Mouse (Mus musculus): Measurements from ENCODE around the gene Comp. TPM values are rescaled to one million over a fixed set of nuclear protein-coding genes. Genes with fewer than 3 reads are reported as not detected.

The Comp gene
- total RNA-seq, 2 experiments from 2014 or later: not detected

GRCm38 (mm10) chr8:70352000-70352384 is 21.4 kb upstream of the Comp start:
- ATAC-seq (replicated peaks; ENCODE audit: poor library complexity): no peak

- ATAC-seq (replicated peaks; ENCODE audit: poor library complexity): no peak
Observed at GRCm38 (mm10) chr8:70352657-70353151, 20.7 kb upstream of the Comp start.

GRCm38 (mm10) chr8:70353194-70353817 is 20.1 kb upstream of the Comp start, which contains the start of gene Upf1:
TSS of gene Upf1 (minus strand) at chr8:70353278.
- peak; percentile 75 for ATAC-seq (replicated peaks; ENCODE audit: poor library complexity)

DNA sequence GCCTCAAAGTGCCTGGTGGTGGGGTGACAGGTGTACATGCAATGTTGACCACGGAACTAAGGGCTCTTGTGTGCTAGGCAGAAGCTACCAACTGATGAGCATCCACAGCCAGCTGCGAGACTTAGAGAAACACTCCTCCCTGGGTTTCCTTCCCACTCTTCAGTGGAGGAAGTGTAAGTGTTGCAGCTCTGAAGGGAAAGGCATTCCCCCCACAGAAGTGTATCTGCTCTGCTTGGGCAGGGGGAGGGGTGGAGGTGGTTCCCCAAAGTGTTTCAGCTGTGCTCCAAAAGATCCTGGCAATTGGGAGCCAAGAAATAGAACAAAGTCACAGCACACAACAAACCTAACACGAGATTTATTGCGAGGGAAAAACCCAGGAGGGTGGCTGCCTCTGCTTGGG is 19.4 kb upstream of the Comp start:
- ATAC-seq (replicated peaks; ENCODE audit: poor library complexity): peak; percentile 42

GRCm38 (mm10) chr8:70356111-70356510 is 17.2 kb upstream of the Comp start:
- peak; percentile 36 for ATAC-seq (replicated peaks; ENCODE audit: poor library complexity)

DNA sequence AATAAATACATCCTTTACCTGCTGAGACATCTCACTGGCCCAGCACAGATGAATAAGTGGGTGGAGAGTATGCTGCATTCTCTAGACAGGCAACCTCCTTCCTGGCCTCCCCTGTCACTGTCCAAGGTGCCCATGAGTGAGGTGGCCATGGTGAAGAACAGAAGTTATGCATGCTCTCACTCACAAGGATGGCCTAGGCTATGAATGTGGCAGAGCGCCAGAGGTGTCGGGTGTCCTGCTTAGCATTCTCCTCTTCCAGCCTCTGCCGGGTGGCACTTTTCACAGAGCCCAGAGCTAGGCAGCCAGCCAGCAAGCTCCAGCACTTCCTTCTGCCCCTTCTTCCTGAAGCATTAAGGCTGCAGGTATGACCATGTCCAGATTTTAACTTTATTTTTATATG is 13.9 kb upstream of the Comp start:
- ATAC-seq (replicated peaks; ENCODE audit: poor library complexity): no peak

- peak; percentile 82 for ATAC-seq (replicated peaks; ENCODE audit: poor library complexity)
Observed at GRCm38 (mm10) chr8:70360769-70361168, 12.6 kb upstream of the Comp start.

- ATAC-seq (replicated peaks; ENCODE audit: poor library complexity): no peak
Observed at GRCm38 (mm10) chr8:70361484-70362032, 11.8 kb upstream of the Comp start.

DNA sequence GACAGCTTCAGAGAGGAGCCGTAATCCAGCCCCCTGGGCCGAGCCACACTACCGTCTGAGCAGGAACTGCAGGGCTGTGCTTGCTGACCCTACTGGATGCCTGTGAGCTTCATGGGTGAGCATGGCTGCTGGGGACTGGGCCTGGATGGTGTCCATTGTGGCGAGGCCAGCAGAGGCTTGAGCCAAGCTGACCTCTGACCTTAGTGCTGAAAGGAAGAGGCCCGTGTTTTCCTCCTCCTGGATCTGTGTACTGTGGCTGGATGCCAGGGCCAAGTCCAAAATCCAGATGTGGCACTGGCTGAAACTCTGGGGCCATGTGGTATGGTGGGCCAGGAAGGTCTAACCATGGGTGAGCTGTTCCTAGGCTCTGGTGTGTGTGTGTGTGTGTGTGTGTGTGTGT is 9.3 kb upstream of the Comp start:
- ATAC-seq (replicated peaks; ENCODE audit: poor library complexity): no peak

- no peak for ATAC-seq (replicated peaks; ENCODE audit: poor library complexity)
Observed at GRCm38 (mm10) chr8:70366588-70366987, 6.8 kb upstream of the Comp start.

DNA sequence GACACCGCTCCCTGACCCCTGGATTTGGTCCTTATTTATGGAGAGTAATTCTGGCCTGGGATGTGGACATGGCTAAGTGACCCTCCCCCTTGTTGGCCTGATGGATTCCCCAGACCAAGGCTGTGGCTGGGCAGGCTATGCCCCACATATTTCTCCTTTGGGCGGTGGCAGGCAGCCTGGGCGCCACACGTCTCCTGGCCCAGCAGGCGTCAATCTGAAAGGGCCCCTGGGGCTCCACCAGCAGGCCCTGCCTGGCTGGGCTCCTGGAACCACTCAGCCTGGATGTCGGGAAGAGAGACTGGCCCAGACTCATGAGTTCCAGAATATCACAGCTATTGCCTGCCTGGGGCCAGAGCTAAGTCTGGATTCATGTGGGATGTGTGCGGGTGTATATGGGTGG is 2.9 kb upstream of the Comp start:
- ATAC-seq (replicated peaks; ENCODE audit: poor library complexity): no peak

- ATAC-seq (replicated peaks; ENCODE audit: poor library complexity): no peak
Observed at GRCm38 (mm10) chr8:70371951-70372350, 1.4 kb upstream of the Comp start.

DNA sequence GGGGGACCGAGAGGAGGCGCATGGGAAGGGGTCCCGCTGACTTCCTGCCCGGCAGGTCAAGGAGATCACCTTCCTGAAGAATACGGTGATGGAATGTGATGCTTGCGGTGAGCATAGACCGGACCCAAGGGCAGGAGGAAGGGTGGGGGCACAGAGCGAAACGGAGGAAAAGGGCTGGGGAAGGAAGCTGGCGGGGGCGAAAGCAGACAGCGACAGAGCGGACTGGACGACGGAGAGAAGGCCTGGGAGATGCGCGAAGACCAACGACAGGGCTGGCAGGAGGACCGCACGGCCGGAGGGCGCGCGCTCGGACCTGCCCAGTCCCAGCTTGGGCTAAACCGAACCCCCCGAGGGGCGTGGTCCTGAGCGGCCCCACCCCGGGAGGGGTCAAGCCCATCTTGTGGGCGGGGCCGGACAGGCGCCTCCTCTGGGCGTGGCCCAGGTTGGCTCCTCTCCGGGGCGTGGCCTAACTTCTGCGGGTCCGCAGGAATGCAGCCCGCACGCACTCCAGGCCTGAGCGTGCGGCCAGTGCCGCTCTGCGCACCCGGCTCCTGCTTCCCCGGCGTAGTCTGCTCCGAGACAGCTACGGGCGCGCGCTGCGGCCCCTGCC is 1.1 kb downstream of the Comp start:
- peak; percentile 49 for ATAC-seq (replicated peaks; ENCODE audit: poor library complexity)

GRCm38 (mm10) chr8:70375212-70375859 is 2.0 kb downstream of the Comp start:
- ATAC-seq (replicated peaks; ENCODE audit: poor library complexity): peak; percentile 36

GRCm38 (mm10) chr8:70376275-70376741 is 3.0 kb downstream of the Comp start:
- 0 out of 2 replicates have a peak, but pooled peaks have one; percentile 12 for ATAC-seq (replicated peaks; ENCODE audit: poor library complexity)

- ATAC-seq (replicated peaks; ENCODE audit: poor library complexity): no peak
Observed at GRCm38 (mm10) chr8:70377049-70377448, 3.7 kb downstream of the Comp start.

- no peak for ATAC-seq (replicated peaks; ENCODE audit: poor library complexity)
Observed at GRCm38 (mm10) chr8:70380069-70380468, 6.7 kb downstream of the Comp start.

- peak; percentile 88 for ATAC-seq (replicated peaks; ENCODE audit: poor library complexity)
Observed at GRCm38 (mm10) chr8:70383287-70383686, 9.9 kb downstream of the Comp start.

DNA sequence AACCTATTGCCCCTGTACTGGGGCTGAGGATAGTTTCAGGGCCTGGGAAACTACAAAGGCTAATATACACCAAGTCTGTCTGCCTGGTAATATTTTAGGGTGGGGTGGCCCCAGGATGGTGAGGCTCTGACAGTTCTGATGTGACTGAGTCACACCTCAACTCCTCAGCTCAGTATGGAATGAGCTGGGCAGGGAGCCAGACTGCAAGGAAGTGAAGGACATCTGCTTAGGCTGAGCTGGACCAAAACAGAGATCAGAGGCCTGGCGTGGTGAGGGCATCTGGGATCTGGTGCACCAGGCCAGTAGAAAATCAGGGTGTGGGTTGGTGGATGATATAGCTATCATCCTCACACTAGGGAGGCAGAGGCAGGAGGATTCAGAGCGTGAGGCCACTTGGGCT is 16.3 kb downstream of the Comp start:
- no peak for ATAC-seq (replicated peaks; ENCODE audit: poor library complexity)

DNA sequence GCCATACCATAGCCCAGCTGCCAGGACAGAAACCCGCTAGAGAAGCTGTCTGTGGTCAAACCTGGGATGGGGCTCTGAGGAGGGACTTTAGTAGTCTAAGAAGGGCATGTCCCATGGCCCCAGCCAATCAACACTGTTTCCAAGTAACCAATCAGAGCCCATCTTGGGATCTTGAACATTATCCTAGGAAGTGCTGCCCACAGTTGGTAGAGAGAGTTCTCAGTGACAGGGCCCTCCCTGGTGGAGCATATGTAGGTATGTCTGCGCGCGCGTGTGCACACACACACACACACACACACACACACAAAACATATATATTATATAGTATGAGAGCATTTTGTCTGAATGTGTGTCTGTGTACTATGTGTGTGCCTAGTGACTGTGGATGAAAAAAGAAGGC is 19.7 kb downstream of the Comp start:
- no peak for ATAC-seq (replicated peaks; ENCODE audit: poor library complexity)

- no peak for ATAC-seq (replicated peaks; ENCODE audit: poor library complexity)
Observed at GRCm38 (mm10) chr8:70394269-70394998, 21.1 kb downstream of the Comp start.
